Mouse (Mus musculus) embryonic facial prominence, embryonic 15.5 days (tissue): ENCODE measurements around the gene Fzd5. TPM values are rescaled to one million over a fixed set of nuclear protein-coding genes. Genes with fewer than 3 reads are reported as not detected.

Experiments used
- ATAC-seq: fragments of 200-750 bp; cut with Nextera tagmentation; 2 replicates; pipeline ENCODE4 v1.8.0; 2017; ENCODE audit warnings: low read depth, moderate TSS enrichment; ENCODE audit not compliant: insufficient number of reproducible peaks, low FRiP score, low TSS enrichment
- H3K27ac ChIP-seq: fragments of 300-500 bp; sonication (generic); replicated peaks from 2 replicates; pipeline ENCODE4 v1.5.1; 2015; ENCODE audit warnings: mild to moderate bottlenecking, inconsistent platforms
- H3K27me3 ChIP-seq: fragments of 300-500 bp; sonication (generic); 2 replicates; pipeline ENCODE4 v1.6.1; 2015; ENCODE audit warnings: inconsistent platforms
- H3K36me3 ChIP-seq: fragments of 300-500 bp; sonication (generic); 2 replicates; pipeline ENCODE4 v1.6.1; 2015; ENCODE audit warnings: mild to moderate bottlenecking, inconsistent platforms
- H3K4me1 ChIP-seq: fragments of 300-500 bp; sonication (generic); 2 replicates; pipeline ENCODE4 v1.6.1; 2015; ENCODE audit warnings: inconsistent platforms
- H3K4me2 ChIP-seq: fragments of 300-500 bp; sonication (generic); replicated peaks from 2 replicates; pipeline ENCODE4 v1.6.1; 2015; ENCODE audit warnings: mild to moderate bottlenecking, inconsistent platforms
- H3K4me3 ChIP-seq: fragments of 300-500 bp; sonication (generic); replicated peaks from 2 replicates; pipeline ENCODE4 v1.5.1; 2015; ENCODE audit warnings: mild to moderate bottlenecking, inconsistent platforms
- H3K9ac ChIP-seq: fragments of 300-500 bp; sonication (generic); 2 replicates; pipeline ENCODE4 v1.6.1; 2015; ENCODE audit warnings: inconsistent platforms
- H3K9me3 ChIP-seq: fragments of 300-500 bp; sonication (generic); replicated peaks from 2 replicates; pipeline ENCODE4 v1.6.1; 2016; ENCODE audit warnings: inconsistent platforms
- WGBS: fragments of 180-500 bp; shearing (Covaris S2); methylation state at CpG from one replicate; pipeline ENCODE4 v1.1.7; 2015; 5-methylcytosine and 5-hydroxymethylcytosine counted together
- polyA plus RNA-seq: library from polyadenylated mRNA; unstranded; fragments of >200 nt; fragmentation: Nextera tagmentation; extraction: Ambion mirVana; gene quantifications from 2 replicates; pipeline ENCODE4 v1.2.1, GENCODE M21; 2015

Gene Fzd5
- polyA plus RNA-seq, 1 experiment from 2014 or later = 2.1 TPM

GRCm38 (mm10) chr1:64683039-64683438 lies 54.5 kb downstream of the Fzd5 start:
- no peak overlapping the region for H3K9ac ChIP-seq
- no peak overlapping the region for H3K27ac ChIP-seq
- no peak overlapping the region for H3K4me3 ChIP-seq
- H3K4me1 ChIP-seq = no peaks in the 10 kb centered on the region
- no peaks in the 10 kb centered on the region for H3K27me3 ChIP-seq
- no peaks in the 10 kb centered on the region for H3K9me3 ChIP-seq
- ATAC-seq = no peak
- H3K4me2 ChIP-seq = no peak overlapping the region
- 90% methylated on average over 3 of the region's 3 CpGs for WGBS
- H3K36me3 ChIP-seq = no peaks in the 10 kb centered on the region

DNA sequence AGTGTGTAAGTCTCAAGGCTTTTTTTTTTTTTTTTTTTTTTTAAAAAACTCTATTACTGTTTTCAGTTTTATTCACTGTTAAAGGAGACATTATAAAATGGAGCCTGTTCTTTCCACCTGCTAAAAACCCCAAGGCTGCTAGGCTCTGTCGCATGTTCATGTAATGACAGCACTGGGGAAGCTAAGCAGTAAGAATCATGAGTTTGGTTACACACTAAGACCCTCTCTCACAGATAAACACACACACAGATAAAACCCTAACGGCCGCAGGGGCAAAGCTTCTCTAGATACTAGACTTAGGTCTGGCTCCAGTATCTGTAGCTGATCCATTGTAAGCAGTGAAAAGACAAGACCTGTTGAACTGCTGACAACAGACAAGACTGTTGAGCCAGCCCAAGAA lies 56.1 kb downstream of the Fzd5 start:
- ATAC-seq = no peak
- H3K27ac ChIP-seq = no peak overlapping the region
- H3K4me1 ChIP-seq = no peaks in the 10 kb centered on the region
- H3K4me3 ChIP-seq = no peak overlapping the region
- H3K27me3 ChIP-seq = no peaks in the 10 kb centered on the region
- 91% methylated on average over 3 of the region's 3 CpGs for WGBS
- H3K36me3 ChIP-seq = no peaks in the 10 kb centered on the region
- no peaks in the 10 kb centered on the region for H3K9me3 ChIP-seq
- H3K4me2 ChIP-seq = no peak overlapping the region
- no peak overlapping the region for H3K9ac ChIP-seq

Other genes with a start within 250 kb of the Fzd5 start
- gene Creb1, start 205.1 kb downstream of the Fzd5 start, polyA plus RNA-seq = 29.0 and 30.2 TPM in 2 replicates
- 23.1 and 25.8 TPM in 2 replicates for gene Mettl21a, start 120.5 kb downstream of the Fzd5 start, polyA plus RNA-seq
- 4.1 and 4.7 TPM in 2 replicates for gene Ccnyl1, start 47.3 kb downstream of the Fzd5 start, polyA plus RNA-seq
- 6.8 and 7.6 TPM in 2 replicates for gene Plekhm3, start 219.1 kb upstream of the Fzd5 start, polyA plus RNA-seq